Mouse (Mus musculus): Measurements from ENCODE around the gene B230104I21Rik. TPM values are rescaled to one million over a fixed set of nuclear protein-coding genes. Genes with fewer than 3 reads are reported as not detected.

Gene B230104I21Rik
- 0.33 TPM in 1 of 2 replicates, not detected in the other for polyA plus RNA-seq (2016; fragmentation: Nextera tagmentation; extraction: Ambion mirVana)

DNA sequence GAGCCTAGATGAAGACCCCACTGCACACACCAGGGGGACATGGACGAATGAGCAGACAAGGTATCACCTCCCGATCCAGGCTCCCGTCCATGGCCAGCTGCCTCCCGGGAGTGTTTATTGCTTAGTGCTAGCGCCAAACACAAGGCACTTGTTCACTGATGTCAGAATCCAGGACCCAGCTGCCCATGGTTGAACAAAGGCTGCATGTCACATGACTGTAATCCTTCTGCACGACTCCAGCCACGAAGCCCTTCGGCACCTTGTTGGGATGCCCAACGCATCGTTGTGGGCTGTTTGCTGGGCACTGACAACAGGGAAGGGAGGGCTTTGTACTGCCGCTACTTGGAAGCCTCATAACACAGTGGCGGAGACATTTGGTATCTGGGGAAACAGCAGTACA is at the start of gene B230104I21Rik:
TSS of gene B230104I21Rik (plus strand) at position 367 of the 400 bp plus-strand sequence.
- ATAC-seq (ENCODE audit: insufficient number of reproducible peaks, insufficient read depth, low FRiP score, low TSS enrichment, low read depth): no peak
- Histone ChIP-seq H3K4me2 (peak within 1 kb of the TSS; percentile 19), H3K4me1 (replicated peaks) (peaks cover 69% of the 10 kb centered on the region), H3K27me3 (peaks cover 3% of the 10 kb centered on the region; the same call in 1 of the 2 replicates), H3K27ac (peak within 1 kb of the TSS; percentile 76), H3K9me3 (no peaks in the 10 kb centered on the region), H3K4me3 (replicated peaks) (no peak within 1 kb of the TSS), H3K36me3 (peaks cover 90% of the 10 kb centered on the region), H3K9ac (replicated peaks) (0 out of 2 replicates have a peak within 1 kb of the TSS, but pooled peaks have one; percentile 13)
- 60% methylated on average over 12 of the region's 12 CpGs for WGBS

DNA sequence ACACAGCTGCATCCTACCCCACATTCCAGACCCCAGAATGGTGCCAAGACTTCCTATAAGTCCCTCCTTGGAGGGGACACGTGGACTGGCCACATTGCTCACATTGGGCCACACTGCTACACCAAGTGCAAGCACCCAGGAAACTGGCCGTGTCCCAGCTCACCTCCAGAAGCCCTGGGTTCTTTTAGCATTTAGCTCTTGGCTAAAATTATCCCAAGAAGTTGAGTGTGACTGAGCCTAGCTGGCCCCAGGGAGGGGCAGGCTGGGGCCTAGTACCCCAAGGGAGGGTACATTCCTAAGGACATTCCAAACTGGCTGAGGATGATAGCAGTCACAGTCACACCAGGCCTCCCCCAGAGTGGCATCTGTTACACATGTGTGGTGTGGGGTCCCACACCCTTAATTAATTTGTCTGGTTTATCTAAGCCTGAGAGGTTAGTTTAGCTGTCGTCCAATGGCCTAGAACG is 42.2 kb upstream of the B230104I21Rik start:
- H3K36me3 ChIP-seq: no peaks in the 10 kb centered on the region
- 38% methylated on average over 4 of the region's 4 CpGs for WGBS
- no peak overlapping the region for H3K9ac ChIP-seq (replicated peaks)
- H3K4me3 ChIP-seq (replicated peaks): no peak overlapping the region
- no peak overlapping the region for H3K27ac ChIP-seq
- peaks cover 33% of the 10 kb centered on the region for H3K4me1 ChIP-seq (replicated peaks)
- H3K9me3 ChIP-seq: no peaks in the 10 kb centered on the region
- no peak for ATAC-seq (ENCODE audit: insufficient number of reproducible peaks, insufficient read depth, low FRiP score, low TSS enrichment, low read depth)
- H3K27me3 ChIP-seq: peaks cover 15% of the 10 kb centered on the region
- H3K4me2 ChIP-seq: no peak overlapping the region

DNA sequence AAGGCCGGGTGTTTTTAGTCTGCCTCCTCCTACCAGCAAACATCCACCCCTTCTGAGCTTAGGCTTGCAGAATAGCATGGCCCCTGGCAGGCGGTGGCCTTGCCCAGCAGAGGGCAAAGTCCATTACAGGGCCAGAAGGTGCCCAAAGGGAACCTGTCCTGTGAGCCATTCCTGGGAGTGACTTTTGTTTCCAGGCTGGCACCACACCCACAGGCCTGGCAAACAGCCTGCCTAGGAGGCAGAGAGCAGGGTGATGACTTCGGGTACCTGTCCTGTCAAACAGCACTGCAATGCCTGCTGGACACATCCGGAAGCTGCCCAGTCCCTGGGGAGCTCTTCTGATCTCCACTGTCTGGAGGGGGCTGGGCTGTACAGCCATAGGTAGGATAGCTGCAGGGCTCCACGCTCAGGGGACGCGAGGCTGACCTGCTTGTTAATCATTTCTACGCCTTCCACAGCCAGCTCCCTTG is 41.6 kb upstream of the B230104I21Rik start:
- Histone ChIP-seq H3K9me3 (no peaks in the 10 kb centered on the region), H3K4me3 (replicated peaks) (no peak overlapping the region), H3K4me1 (replicated peaks) (peaks cover 34% of the 10 kb centered on the region), H3K4me2 (no peak overlapping the region), H3K27ac (no peak overlapping the region), H3K27me3 (peaks cover 20% of the 10 kb centered on the region), H3K9ac (replicated peaks) (peak overlapping the region; percentile 37; the same call in 1 of the 2 replicates), H3K36me3 (no peaks in the 10 kb centered on the region)
- no peak for ATAC-seq (ENCODE audit: insufficient number of reproducible peaks, insufficient read depth, low FRiP score, low TSS enrichment, low read depth)
- WGBS: 19% methylated on average over 8 of the region's 8 CpGs

DNA sequence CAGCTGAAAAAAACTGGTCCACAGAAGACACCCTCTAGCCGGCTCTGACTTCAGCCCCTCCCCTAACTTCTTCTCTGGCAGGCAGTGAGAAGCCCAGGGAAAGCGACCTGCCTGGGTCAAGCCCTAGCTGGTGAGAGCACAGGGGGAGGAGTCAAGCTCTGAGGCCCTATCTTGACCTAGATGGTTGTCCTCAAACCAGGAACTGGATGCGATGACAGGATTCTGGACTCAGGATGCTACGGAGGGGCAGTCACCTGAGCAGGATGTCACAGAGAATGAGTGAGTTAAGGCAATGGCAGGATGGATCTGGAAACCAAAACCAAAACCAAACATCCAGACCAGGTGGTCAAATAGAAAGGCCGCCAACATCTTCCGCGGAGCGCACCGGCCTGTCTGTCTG is 38.2 kb upstream of the B230104I21Rik start:
- Histone ChIP-seq H3K27ac (no peak overlapping the region), H3K9me3 (no peaks in the 10 kb centered on the region), H3K9ac (replicated peaks) (no peak overlapping the region), H3K27me3 (peaks cover 46% of the 10 kb centered on the region), H3K4me2 (no peak overlapping the region), H3K36me3 (no peaks in the 10 kb centered on the region), H3K4me1 (replicated peaks) (peaks cover 44% of the 10 kb centered on the region), H3K4me3 (replicated peaks) (no peak overlapping the region)
- no peak for ATAC-seq (ENCODE audit: insufficient number of reproducible peaks, insufficient read depth, low FRiP score, low TSS enrichment, low read depth)
- WGBS: 34% methylated on average over 9 of the region's 9 CpGs

DNA sequence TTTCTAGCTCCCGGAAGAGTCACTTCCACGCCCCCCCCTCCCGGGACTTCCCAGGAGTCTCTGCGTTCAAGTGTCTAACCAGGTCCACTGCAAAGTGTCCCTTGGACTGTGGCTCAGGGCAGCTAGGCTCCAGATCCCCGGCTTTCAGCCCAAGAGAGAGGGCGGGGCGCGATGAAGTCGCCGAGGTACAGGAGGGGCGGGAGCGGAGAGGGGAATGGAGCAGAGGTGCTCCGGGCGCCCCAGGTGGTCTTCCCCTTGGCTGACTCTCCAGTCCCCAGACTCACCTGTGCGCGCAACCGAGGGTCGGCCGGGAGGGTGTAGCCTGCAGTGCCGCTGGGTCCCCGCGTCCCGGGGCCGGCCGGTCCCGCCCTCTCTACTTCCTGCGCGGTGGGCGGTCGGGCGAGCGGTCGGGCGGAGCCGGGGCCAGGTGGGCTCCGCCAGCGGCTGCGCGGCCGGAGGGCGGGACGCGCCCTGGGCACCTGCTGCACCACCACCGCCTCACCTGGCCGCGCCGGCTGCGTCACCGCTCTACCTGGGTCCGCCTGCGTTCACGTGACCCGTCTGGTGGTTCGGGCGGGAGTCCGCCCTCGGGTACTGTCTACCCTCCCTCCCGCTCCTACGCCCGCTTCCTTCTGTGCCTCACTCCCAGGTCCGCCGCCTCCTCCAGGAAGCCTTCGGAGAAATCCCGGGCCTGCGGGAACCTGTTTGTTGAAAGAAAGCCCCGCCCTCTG is 36.2 kb upstream of the B230104I21Rik start:
- H3K27me3 ChIP-seq: peaks cover 47% of the 10 kb centered on the region
- H3K4me3 ChIP-seq (replicated peaks): peak overlapping the region; percentile 58
- peak; percentile 57 for ATAC-seq (ENCODE audit: insufficient number of reproducible peaks, insufficient read depth, low FRiP score, low TSS enrichment, low read depth)
- H3K27ac ChIP-seq: no peak overlapping the region
- H3K4me1 ChIP-seq (replicated peaks): peaks cover 24% of the 10 kb centered on the region
- H3K9me3 ChIP-seq: no peaks in the 10 kb centered on the region
- no peaks in the 10 kb centered on the region for H3K36me3 ChIP-seq
- H3K4me2 ChIP-seq: peak overlapping the region; percentile 96
- H3K9ac ChIP-seq (replicated peaks): peak overlapping the region; percentile 55
- WGBS: under 1% methylated on average over 65 of the region's 66 CpGs

DNA sequence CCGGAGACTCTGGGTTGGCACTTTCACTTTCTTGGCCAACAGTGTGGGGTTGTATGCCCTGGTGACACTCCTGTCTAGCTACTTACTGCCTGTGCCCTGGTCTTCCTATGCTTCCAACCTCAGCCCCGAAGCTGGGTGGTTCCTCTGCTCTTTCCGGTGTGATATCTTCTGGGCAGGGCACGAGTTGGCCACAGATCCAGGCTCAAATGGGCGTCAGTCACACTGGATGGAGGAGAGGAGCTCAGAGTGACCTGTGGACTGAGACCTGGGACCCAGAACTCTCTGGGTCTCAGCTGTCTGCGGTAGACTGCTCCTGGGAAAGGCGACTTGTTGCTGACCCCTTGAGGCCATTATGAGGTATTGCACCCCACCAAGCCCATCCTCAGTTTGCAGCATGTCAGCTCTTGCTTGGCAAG is 34.5 kb upstream of the B230104I21Rik start, which contains the start of gene Arhgef16:
TSS of gene Arhgef16 (minus strand) at position 211 of the 416 bp plus-strand sequence.
- H3K27me3 ChIP-seq: peaks cover 47% of the 10 kb centered on the region
- no peak within 1 kb of the TSS for H3K27ac ChIP-seq
- 21% methylated on average over 7 of the region's 7 CpGs for WGBS
- no peak within 1 kb of the TSS for H3K4me2 ChIP-seq
- 0 out of 2 replicates have a peak within 1 kb of the TSS, but pooled peaks have one; percentile 12 for H3K9ac ChIP-seq (replicated peaks)
- peaks cover 24% of the 10 kb centered on the region for H3K4me1 ChIP-seq (replicated peaks)
- H3K4me3 ChIP-seq (replicated peaks): no peak within 1 kb of the TSS
- H3K36me3 ChIP-seq: no peaks in the 10 kb centered on the region
- no peak for ATAC-seq (ENCODE audit: insufficient number of reproducible peaks, insufficient read depth, low FRiP score, low TSS enrichment, low read depth)
- no peaks in the 10 kb centered on the region for H3K9me3 ChIP-seq

DNA sequence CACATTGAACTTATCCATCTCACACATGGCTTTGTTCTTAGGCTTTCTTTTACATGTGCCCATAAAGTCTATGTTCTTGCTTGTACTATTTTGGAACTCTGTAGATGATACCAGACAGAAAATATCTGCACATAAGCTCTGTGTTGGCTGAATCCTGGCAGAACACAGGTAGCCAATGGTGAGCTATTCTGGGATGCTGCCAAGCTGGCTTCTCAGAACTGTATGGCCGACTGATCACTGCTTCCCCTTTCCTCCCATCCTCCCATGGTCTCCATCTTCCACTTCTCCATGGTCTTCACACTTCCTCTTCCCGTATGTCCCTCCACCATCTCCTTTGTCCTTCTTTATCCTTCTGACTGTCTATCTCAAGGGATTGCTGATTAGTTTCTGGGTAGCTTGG is 26.8 kb upstream of the B230104I21Rik start:
- Histone ChIP-seq H3K27ac (no peak overlapping the region), H3K9ac (replicated peaks) (no peak overlapping the region), H3K4me1 (replicated peaks) (peaks cover 16% of the 10 kb centered on the region), H3K9me3 (no peaks in the 10 kb centered on the region), H3K4me2 (no peak overlapping the region), H3K27me3 (no peaks in the 10 kb centered on the region), H3K36me3 (no peaks in the 10 kb centered on the region), H3K4me3 (replicated peaks) (no peak overlapping the region)
- ATAC-seq (ENCODE audit: insufficient number of reproducible peaks, insufficient read depth, low FRiP score, low TSS enrichment, low read depth): no peak
- 89% methylated on average over 2 of the region's 2 CpGs for WGBS

DNA sequence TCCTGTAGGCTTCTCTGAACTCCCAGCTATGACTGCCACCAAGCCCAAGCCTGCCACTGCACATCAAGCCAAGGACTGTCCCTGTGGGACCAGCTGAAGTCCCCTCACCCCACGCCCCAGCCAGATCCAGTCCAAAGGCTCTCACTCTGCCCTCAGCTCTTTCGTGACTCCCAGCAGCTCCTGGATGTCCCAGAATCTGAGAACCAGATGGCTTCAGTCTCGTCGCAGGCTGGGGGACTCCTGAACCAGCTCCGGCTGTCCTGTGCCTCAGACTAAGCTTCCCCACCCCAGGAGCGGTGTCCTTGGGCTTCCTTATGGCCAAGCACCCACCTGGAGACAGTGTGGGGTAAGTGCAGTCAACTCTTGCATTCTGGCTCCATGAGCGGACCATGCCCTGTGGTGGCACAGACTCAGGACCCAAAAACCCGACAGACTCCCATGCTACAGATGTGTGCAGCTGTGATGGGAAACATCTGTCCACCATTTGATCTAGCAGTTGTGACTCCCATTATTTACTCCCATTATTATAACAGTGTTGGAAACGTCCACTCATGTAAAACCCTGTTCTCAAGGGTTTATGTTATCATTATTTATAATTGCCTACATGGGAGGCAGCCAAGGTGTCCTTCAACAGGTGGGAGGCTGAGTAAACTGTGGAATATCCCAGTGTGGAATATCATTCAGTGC is 25.2 kb upstream of the B230104I21Rik start:
- Histone ChIP-seq H3K4me1 (replicated peaks) (peaks cover 16% of the 10 kb centered on the region), H3K27me3 (no peaks in the 10 kb centered on the region), H3K4me3 (replicated peaks) (no peak overlapping the region), H3K27ac (no peak overlapping the region), H3K9me3 (no peaks in the 10 kb centered on the region), H3K9ac (replicated peaks) (no peak overlapping the region), H3K36me3 (peaks cover 6% of the 10 kb centered on the region; the same call in 1 of the 2 replicates), H3K4me2 (no peak overlapping the region)
- no peak for ATAC-seq (ENCODE audit: insufficient number of reproducible peaks, insufficient read depth, low FRiP score, low TSS enrichment, low read depth)
- 62% methylated on average over 9 of the region's 9 CpGs for WGBS

DNA sequence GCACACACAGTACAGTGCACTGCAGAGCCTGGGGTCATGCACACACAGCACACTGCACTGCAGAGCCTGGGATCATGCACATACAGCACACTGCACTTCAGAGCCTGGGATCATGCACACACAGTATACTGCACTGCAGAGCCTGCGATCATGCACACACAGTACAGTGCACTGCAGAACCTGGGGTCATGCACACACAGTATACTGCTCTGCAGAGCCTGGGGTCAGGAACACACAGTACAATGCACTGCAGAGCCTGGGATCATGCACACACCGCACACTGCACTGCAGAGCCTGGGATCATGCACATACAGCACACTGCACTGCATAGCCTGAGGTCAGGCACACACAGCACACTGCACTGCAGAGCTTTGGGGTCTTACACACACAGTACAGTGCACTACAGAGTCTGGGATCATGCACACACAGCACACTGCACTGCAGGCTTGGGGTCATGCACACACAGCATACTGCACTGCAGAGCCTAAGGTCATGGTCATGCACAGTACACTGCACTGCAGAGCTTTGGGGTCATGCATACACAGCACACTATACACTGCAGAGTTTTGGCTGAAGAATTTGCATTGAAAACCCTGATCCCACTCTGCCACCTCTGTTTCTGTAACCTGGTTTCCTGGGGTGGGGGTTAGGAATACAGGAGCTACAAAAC is 23.6 kb upstream of the B230104I21Rik start:
- H3K4me1 ChIP-seq (replicated peaks): peaks cover 16% of the 10 kb centered on the region
- H3K9ac ChIP-seq (replicated peaks): no peak overlapping the region
- H3K27ac ChIP-seq: peak overlapping the region; percentile 87
- ATAC-seq (ENCODE audit: insufficient number of reproducible peaks, insufficient read depth, low FRiP score, low TSS enrichment, low read depth): no peak
- peaks cover 12% of the 10 kb centered on the region; the same call in 1 of the 2 replicates for H3K36me3 ChIP-seq
- H3K27me3 ChIP-seq: no peaks in the 10 kb centered on the region
- H3K9me3 ChIP-seq: no peaks in the 10 kb centered on the region
- H3K4me2 ChIP-seq: no peak overlapping the region
- no peak overlapping the region for H3K4me3 ChIP-seq (replicated peaks)
- WGBS: 87% methylated on average over 2 of the region's 2 CpGs

DNA sequence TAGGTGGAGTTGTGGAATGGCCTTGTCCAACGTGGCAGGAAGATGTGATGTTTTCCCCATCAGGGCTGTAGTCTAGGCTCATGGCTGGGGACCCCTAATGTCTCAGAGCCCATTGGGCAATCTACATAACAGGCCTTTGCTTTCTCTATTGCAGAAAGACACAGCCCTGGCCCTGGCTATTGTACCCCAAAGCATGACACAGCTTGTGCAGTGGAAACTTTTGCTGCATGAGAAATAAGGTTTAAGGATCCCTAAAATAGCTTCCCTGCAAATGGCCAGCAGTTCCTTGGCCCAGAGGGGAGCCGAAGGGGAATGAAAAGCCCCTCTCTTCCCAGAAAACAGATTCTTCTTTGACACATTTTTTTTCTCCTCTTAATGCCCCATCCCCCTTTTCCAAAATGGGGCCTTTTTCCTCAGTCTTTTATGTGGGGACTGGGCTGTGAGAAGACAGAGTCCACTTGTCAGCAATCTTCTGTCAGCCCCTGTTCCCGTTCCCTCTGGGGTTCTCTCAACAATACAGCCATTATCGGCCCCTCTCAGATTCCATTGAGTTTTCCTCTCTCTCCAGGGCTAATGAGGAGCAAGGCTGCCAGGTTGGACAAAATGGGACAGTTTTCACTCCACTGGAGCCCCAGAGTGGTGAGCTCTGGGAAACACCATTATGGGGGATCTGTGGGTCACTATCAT is 22.8 kb upstream of the B230104I21Rik start:
- Histone ChIP-seq H3K4me3 (replicated peaks) (no peak overlapping the region), H3K4me1 (replicated peaks) (peaks cover 16% of the 10 kb centered on the region), H3K9me3 (no peaks in the 10 kb centered on the region), H3K36me3 (peaks cover 20% of the 10 kb centered on the region), H3K27me3 (no peaks in the 10 kb centered on the region), H3K9ac (replicated peaks) (no peak overlapping the region), H3K4me2 (no peak overlapping the region), H3K27ac (peak overlapping the region; percentile 87)
- peak; percentile 47; the same call in 1 of the 2 replicates for ATAC-seq (ENCODE audit: insufficient number of reproducible peaks, insufficient read depth, low FRiP score, low TSS enrichment, low read depth)
- 54% methylated on average over 4 of the region's 4 CpGs for WGBS
